Mouse (Mus musculus): ENCODE data around the gene Slc39a13. TPM values are rescaled to one million over a fixed set of nuclear protein-coding genes. Genes with fewer than 3 reads are reported as not detected.
A peak's percentile ranks its signal among the peaks of the same experiment; 100 is the strongest.
"Not testable (repeated sequence)": the region's sequence is repeated elsewhere in the genome, so short reads cannot be mapped to it uniquely, and the experiment has no call there.

Slc39a13 gene
- 15.1 and 16.4 TPM in 2 replicates for polyA plus RNA-seq (2015; fragmentation: Nextera tagmentation; extraction: Ambion mirVana)

GRCm38 (mm10) chr2:91070076-91070800 is at the start of gene Slc39a13:
Gene Slc39a13 (minus strand): TSS chr2:91070417.
- DNase-seq (ENCODE audit: low spot score) = peak; percentile 98

DNA sequence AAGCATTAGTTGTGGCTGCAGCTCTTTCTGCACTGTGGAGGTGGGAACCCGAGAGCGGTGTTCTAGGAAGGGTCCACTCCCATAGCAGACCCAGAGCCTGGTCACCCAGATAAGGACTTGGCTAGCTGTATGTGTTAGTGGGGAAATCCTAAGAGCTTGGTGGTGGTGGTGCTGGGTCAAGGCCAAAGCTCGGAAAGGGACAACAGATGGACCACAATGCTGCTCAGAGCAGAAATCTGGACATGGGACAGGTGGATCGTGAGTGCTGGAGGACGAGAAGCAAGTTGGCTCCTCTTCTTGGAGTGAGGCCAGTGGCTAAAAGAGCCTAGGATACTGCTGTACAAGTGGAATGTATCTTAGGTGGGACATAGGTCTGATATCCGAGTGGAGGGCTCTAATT is 49.3 kb upstream of the Slc39a13 start:
- no peak for DNase-seq (ENCODE audit: low spot score)

DNA sequence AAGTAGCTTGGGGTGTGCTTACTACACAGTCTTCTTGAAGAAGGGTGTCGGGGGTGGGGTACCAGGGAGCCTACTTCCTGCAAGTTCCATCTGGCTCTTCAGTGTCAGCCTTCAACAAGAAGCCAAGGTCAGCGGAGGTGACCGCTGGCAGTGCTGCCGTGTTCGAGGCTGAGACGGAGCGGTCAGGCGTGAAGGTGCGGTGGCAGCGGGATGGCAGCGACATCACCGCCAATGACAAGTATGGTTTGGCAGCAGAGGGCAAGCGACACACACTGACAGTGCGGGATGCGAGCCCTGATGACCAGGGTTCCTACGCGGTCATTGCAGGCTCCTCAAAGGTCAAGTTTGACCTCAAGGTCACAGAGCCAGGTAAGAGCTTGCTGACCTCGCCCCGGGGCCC is 48.8 kb upstream of the Slc39a13 start:
- no peak for DNase-seq (ENCODE audit: low spot score)

- DNase-seq (ENCODE audit: low spot score) = no peak
Measured at GRCm38 (mm10) chr2:91118647-91119046, 48.4 kb upstream of the Slc39a13 start.

- DNase-seq (ENCODE audit: low spot score) = no peak
Measured at GRCm38 (mm10) chr2:91117585-91118275, 47.5 kb upstream of the Slc39a13 start, which contains the start of gene Mybpc3. Gene Mybpc3 (plus strand): TSS chr2:91118144.

DNA sequence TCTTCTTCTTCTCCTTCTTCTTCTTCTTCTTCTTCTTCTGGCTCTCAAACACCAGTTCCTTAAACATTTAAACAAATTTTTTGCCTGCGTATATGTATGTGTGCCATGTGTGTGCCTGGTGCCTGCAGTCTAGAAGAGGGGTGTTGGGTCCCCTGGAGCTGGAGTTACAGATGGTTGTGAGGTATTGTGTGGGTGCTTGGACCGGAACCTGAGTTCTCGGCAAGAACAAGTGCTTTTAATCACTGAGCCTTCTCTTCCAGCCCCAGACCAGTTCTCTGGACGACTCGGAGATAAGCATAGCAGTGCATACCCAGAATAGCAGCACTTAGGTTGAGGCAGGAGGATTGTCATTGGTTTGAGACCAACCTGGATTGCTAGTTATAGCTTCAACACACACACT is 46.6 kb upstream of the Slc39a13 start:
- no peak for DNase-seq (ENCODE audit: low spot score)

DNA sequence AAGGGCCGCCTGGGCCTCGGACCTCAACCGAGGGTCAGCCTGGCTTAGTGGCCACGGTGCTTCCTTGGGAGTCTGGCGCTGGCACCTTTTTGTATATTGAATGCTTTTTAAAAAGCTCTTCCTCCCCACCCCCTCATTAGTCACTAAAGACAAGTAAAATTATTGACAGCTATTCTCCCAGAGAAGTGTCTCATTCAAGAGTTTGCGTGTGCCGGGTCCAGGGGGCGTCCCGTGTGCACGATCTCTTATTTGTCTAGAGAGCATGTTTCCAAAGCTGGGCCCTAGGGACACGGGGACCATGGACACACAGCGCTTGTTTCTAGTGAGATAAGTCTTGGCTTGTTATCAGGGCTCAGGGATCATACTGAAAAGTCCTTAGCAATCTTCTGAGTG is 45.4 kb upstream of the Slc39a13 start:
- no peak for DNase-seq (ENCODE audit: low spot score)

GRCm38 (mm10) chr2:91114781-91115577 is 44.8 kb upstream of the Slc39a13 start:
- DNase-seq (ENCODE audit: low spot score) = peak; percentile 66

DNA sequence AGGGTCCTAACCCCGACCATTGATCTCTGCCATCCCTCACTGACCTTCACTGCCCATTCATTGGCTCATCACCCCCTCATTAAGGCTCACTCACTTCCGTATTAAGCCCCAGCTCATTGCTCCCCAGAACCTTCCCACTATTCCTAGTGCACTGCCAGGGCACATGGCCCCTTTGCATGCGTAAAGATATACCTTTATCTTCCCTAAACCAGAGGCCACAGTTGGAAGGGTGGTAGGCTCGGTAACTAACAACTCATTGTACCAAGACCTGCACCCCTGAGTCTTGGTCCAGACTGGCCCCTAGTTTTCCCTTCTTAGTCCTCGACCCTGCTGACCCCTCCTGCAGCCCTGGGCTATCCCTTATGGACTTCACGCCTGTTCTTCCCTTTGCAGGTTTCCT is 43.6 kb upstream of the Slc39a13 start:
- DNase-seq (ENCODE audit: low spot score) = no peak

- no peak for DNase-seq (ENCODE audit: low spot score)
Measured at GRCm38 (mm10) chr2:91113334-91113733, 43.1 kb upstream of the Slc39a13 start.

GRCm38 (mm10) chr2:91112491-91112890 is 42.3 kb upstream of the Slc39a13 start:
- DNase-seq (ENCODE audit: low spot score) = no peak

- DNase-seq (ENCODE audit: low spot score) = not testable (repeated sequence)
Measured at GRCm38 (mm10) chr2:91111832-91112231, 41.6 kb upstream of the Slc39a13 start.

DNA sequence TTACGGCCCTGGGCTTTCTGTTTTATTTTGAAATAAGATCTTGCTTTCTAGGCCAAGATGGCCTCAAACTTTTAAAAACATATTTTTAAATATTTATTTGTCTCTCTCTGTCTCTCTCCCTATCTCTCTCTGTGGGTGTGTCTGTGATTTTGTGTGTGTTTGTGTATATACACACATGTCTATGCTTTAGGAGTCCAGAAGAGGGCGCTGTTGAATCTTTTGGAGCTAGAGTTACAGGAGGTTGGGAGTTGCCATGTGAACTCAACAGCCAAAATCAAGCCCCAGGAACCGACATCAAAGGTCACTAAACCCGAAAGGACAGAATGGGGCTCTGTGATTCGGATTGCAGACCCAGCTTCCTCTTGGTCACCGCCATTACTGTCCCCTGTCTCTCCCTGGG is 40.2 kb upstream of the Slc39a13 start:
- DNase-seq (ENCODE audit: low spot score) = no peak

DNA sequence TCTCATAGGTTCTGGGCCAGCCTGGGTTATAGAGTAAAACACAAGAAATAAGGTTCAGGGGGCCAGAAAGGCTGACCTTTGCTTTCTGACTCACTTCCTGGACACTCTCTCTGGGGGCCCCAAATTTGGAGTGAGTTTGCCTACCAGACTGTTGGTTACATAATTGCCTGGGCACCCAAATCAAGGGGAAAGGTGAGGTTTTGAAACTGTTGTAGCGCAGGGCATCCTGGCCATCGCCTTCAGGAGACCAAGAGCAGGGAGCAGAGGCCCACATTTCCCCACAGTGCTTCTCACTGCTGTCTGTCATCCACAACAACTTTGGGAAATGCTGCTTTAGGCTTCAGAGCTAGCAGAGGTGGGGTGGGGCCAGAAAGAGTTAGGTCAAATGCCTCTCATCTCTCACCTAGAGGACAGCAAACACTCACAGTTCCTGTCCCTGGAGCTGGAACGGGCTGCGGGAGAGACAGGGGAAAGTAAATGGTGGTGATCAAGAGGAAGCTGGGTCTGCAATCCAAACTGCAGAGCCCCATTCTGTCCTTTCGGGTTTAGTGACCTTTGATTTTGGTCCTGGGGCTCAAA is 39.7 kb upstream of the Slc39a13 start:
- no peak for DNase-seq (ENCODE audit: low spot score)

DNA sequence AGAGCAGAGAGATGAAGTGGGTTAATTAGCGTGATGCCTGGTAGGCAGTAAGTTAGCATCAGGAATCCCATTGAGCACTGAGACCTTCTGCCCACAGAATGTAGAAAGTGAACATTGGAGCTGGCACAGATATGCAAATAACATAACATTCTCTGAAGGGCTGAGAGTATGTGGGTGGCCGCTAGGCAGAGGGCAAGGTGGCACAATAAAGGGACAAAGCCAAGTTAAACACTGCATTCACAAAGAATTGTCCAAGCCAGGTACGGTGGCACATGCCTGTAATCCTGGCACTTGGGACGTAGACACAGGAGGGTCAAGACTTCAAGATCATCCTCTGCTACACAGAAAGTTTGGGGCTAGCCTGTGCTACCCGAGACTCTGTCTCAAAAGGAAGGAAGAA is 39.0 kb upstream of the Slc39a13 start:
- DNase-seq (ENCODE audit: low spot score) = no peak

- no peak for DNase-seq (ENCODE audit: low spot score)
Measured at GRCm38 (mm10) chr2:91108156-91108555, 37.9 kb upstream of the Slc39a13 start.

GRCm38 (mm10) chr2:91101124-91101740 is 31.0 kb upstream of the Slc39a13 start:
- DNase-seq (ENCODE audit: low spot score) = peak; percentile 90

DNA sequence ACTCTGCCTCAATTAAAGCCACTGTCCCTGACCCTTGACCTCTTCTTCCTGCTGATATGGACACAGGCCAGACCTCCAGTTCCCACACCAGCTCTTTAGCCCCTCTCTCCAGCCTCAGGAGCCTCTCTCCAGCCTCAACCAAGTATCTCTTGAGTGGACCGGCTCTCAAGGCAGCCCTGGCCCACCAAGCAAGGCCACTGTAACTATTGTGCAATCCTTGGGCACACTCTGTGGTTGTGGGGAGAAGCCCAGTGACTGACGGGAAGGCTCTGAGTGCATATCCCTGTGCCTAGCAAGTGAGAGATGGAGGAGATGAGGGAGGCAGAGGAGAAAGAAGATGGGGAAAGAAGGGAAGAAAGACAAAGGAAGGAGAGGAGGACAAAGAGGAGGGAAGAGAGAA is 27.9 kb upstream of the Slc39a13 start:
- no peak for DNase-seq (ENCODE audit: low spot score)

GRCm38 (mm10) chr2:91097015-91097414 is 26.8 kb upstream of the Slc39a13 start:
- DNase-seq (ENCODE audit: low spot score) = no peak

DNA sequence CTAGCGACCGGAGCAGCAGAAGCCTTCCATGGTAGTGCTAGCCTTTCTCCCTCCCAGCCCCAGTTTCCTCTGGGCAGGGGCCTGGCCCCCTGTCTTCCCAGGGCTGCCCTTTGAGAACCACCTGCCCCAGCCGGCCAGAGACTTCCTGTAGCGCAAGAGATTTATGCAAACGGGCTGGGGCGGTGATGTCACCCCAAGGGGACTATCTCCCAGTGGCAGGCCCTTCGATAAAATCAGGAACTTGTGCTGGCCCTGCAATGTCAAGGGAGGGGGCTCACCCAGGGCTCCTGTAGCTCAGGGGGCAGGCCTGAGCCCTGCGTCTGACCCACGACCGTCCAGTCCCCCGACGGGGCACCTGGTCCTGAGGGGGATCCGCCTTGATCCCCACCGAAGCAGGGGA is 26.3 kb upstream of the Slc39a13 start:
- no peak for DNase-seq (ENCODE audit: low spot score)

DNA sequence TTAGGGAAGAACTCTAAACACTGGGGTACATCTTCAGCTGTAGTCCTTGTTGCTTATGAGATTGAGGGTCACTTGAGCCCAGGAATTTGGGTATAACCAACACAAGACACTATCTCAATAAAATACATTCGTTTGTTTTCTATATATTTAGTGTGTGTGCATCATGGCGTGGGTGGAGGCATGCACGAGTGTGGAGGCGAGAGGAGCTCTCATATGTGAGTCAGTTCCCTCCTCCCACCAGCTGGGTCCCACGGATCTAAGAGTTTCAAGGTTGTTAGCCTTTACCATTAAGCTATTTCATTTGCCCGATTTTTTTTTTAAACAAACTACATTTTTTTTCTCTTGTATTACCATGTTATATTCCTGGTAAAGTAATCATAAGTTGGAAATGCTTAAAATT is 20.6 kb upstream of the Slc39a13 start:
- no peak for DNase-seq (ENCODE audit: low spot score)
